Mouse (Mus musculus) erythroblast, embryonic 14.5 days (primary cell): ENCODE results near the gene Gm21876. TPM values are rescaled to one million over a fixed set of nuclear protein-coding genes. Genes with fewer than 3 reads are reported as not detected.
"Not testable (repeated sequence)": the region's sequence is repeated elsewhere in the genome, so short reads cannot be mapped to it uniquely, and the experiment has no call there.

Source experiments
- H3K27me3 ChIP-seq: 2 replicates; pipeline ENCODE4 v1.6.1; 2012; ENCODE audit warnings: inconsistent platforms; ENCODE audit not compliant: control insufficient read depth
- H3K36me3 ChIP-seq: 2 replicates; pipeline ENCODE4 v1.6.1; 2012; ENCODE audit warnings: mild to moderate bottlenecking, inconsistent platforms; ENCODE audit not compliant: control insufficient read depth
- H3K4me1 ChIP-seq: 2 replicates; pipeline ENCODE4 v1.6.1; 2012; ENCODE audit warnings: inconsistent platforms; ENCODE audit not compliant: control insufficient read depth
- H3K4me3 ChIP-seq: replicated peaks from 2 replicates; pipeline ENCODE3; 2012; ENCODE audit warnings: moderate library complexity, mild to moderate bottlenecking, inconsistent platforms
- H3K9me3 ChIP-seq: 2 replicates; pipeline ENCODE4 v1.6.1; 2012; ENCODE audit warnings: low read length, inconsistent platforms, mixed read lengths; ENCODE audit not compliant: control insufficient read depth
- GATA1 ChIP-seq: IDR thresholded peaks from 2 replicates; pipeline ENCODE4 v1.6.1; 2012; ENCODE audit warnings: low read length, inconsistent platforms, mixed read lengths
- TAL1 ChIP-seq: IDR thresholded peaks from 3 replicates; pipeline ENCODE4 v1.6.1; 2012; ENCODE audit warnings: low read length, inconsistent platforms, mixed read lengths
- polyA plus RNA-seq: library from polyadenylated mRNA; stranded (reverse); fragments of >175 nt; gene quantifications from 2 replicates; pipeline ENCODE4 v1.2.3, GENCODE M21; 2012

Gene Gm21876
- polyA plus RNA-seq = not detected in 2 replicates

GRCm38 (mm10) chrX:21175553-21175952 is at the start of gene Gm21876:
Gene Gm21876, minus strand, starts transcription at chrX:21175653.
- TF ChIP-seq GATA1 = no peak

GRCm38 (mm10) chrX:21220422-21220821 is 45.0 kb upstream of the Gm21876 start:
- TF ChIP-seq GATA1 (no peak), TAL1 (no peak)
- Histone ChIP-seq H3K9me3 (peaks cover 2% of the 10 kb centered on the region; the same call in 1 of the 2 replicates), H3K4me3 (no peak overlapping the region), H3K4me1 (no peaks in the 10 kb centered on the region), H3K36me3 (no peaks in the 10 kb centered on the region), H3K27me3 (no peaks in the 10 kb centered on the region)

More at GRCm38 (mm10) chrX:21175553-21175952, at the start of gene Gm21876:
- H3K4me3 ChIP-seq = no peak within 1 kb of the TSS
- H3K27me3 ChIP-seq = no peaks in the 10 kb centered on the region
- no peaks in the 10 kb centered on the region for H3K9me3 ChIP-seq
- no peaks in the 10 kb centered on the region for H3K4me1 ChIP-seq
- no peaks in the 10 kb centered on the region for H3K36me3 ChIP-seq

- H3K27me3 ChIP-seq, H3K4me1 ChIP-seq, H3K4me3 ChIP-seq, H3K36me3 ChIP-seq, H3K9me3 ChIP-seq: not testable (repeated sequence)
Observed at GRCm38 (mm10) chrX:21146675-21147074, 28.8 kb downstream of the Gm21876 start.

Other genes with a start within 250 kb of the Gm21876 start
- 1.6 and 1.9 TPM in 2 replicates for gene Cfp, start 244.1 kb downstream of the Gm21876 start, polyA plus RNA-seq
- 0.11 and 0.17 TPM in 2 replicates for gene Elk1, start 225.0 kb downstream of the Gm21876 start, polyA plus RNA-seq
- gene Uxt, start 213.6 kb downstream of the Gm21876 start, polyA plus RNA-seq = 1.6 and 2.8 TPM in 2 replicates
- 0.01 TPM in 1 of 2 replicates, not detected in the other for gene Zfp182, start 113.3 kb downstream of the Gm21876 start, polyA plus RNA-seq
- not detected in 2 replicates for gene Spaca5, start 107.2 kb downstream of the Gm21876 start, polyA plus RNA-seq
- not detected in 2 replicates for gene Zfp300, start 86.1 kb downstream of the Gm21876 start, polyA plus RNA-seq
- gene Ssxa1, start 59.8 kb downstream of the Gm21876 start, polyA plus RNA-seq = not detected in 2 replicates